Mouse (Mus musculus) CH12.LX (cell line): ENCODE data around the gene Rab17.

Experiments
- POLR2AphosphoS2 ChIP-seq: IDR thresholded peaks from 2 replicates; pipeline ENCODE4 v1.6.1; 2011; ENCODE audit warnings: low read depth, low read length, improper control_type of control experiment
- ZC3H11A ChIP-seq: IDR thresholded peaks from 2 replicates; pipeline ENCODE4 v1.6.1; 2012; ENCODE audit warnings: low read depth, mild to moderate bottlenecking, inconsistent platforms, low read length, improper control_type of control experiment

- TF ChIP-seq POLR2AphosphoS2 (no peak), ZC3H11A (no peak)
Observed at GRCm38 (mm10) chr1:90921687-90922086, 47.8 kb downstream of the Rab17 start.
